Mouse (Mus musculus): Measurements from ENCODE around the gene Rnase9. TPM values are rescaled to one million over a fixed set of nuclear protein-coding genes. Genes with fewer than 3 reads are reported as not detected.
A peak's percentile ranks its signal among the peaks of the same experiment; 100 is the strongest.

The Rnase9 gene
- total RNA-seq, 1 experiment, result not detected

DNA sequence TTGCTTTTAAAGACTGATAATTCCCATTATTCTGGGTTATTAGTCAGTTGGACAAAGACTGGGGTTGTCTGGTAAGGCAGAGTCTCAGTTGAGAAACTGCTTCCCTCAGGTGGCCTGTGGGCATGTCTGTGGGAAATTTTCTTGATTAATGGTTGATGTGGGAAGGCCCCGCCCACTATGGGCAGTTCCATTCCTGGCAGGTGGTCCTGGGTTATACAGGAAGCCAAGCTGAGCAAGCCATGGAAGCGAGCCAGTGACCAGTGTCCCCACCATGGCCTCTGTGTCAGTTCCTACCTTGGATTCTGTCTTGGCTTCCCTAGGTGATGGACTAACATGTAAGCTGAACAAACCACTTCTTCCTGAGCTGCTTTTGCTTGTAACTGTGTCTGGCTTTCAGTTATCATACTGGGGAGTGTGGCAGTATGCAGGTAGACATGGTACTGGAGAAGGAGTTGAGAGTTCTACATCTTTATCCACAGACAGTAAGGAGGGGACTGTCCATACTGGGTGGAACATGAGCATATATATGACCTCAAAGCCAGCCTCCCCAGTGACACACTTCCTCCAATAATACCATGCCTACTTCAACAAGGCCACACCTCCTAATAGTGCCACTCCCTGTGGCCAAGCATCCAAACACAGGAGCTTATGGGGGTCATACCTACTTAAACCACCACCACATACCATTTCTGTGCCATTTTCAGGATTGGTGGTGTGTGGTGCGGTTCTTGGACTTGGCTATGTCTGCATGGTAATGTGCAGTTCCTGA is 14.1 kb downstream of the Rnase9 start:
- Histone ChIP-seq H3K4me1 (ENCODE audit: control insufficient read depth in 2 of 2, insufficient read depth in 2 of 2, low read length in 2 of 2, poor library complexity in 1 of 2) (no peaks in the 10 kb centered on the region), H3K36me3 (ENCODE audit: control insufficient read depth, insufficient read depth, low read length, poor library complexity, severe bottlenecking) (no peaks in the 10 kb centered on the region), H3K27ac (ENCODE audit: insufficient read depth, low read depth, low read length, poor library complexity, severe bottlenecking) (no peak overlapping the region), H3K9me3 (ENCODE audit: control insufficient read depth, insufficient read depth, low read depth, low read length) (no peaks in the 10 kb centered on the region), H3K4me3 (ENCODE audit: insufficient read depth in 1 of 2, low read depth in 1 of 2, low read length in 2 of 2, poor library complexity in 1 of 2, severe bottlenecking in 1 of 2) (no peak overlapping the region), H3K9ac (ENCODE audit: insufficient read depth, low read depth, low read length, poor library complexity, severe bottlenecking) (no peak overlapping the region)
- TF ChIP-seq CHD2 (IDR thresholded peaks at IDR 0.05; ENCODE audit: low read depth, low read length) (no peak), ZNF384 (IDR thresholded peaks at IDR 0.05; ENCODE audit: low read depth, low read length) (no peak), HCFC1 (IDR thresholded peaks at IDR 0.05; ENCODE audit: borderline replicate concordance, insufficient read depth, low read length) (no peak), MAFK (IDR thresholded peaks at IDR 0.05; ENCODE audit: insufficient read depth, low read depth, low read length) (no peak), ZC3H11A (IDR thresholded peaks at IDR 0.05; ENCODE audit: borderline replicate concordance, low read depth, low read length) (no peak)
- in situ Hi-C loops (cut with MboI; ENCODE audit: low sequenced_read_pairs in 2 of 2, unreplicated experiment in 2 of 2), result no loop called here
- DNase-seq (ENCODE audit: low read depth, low spot score), result no peak

DNA sequence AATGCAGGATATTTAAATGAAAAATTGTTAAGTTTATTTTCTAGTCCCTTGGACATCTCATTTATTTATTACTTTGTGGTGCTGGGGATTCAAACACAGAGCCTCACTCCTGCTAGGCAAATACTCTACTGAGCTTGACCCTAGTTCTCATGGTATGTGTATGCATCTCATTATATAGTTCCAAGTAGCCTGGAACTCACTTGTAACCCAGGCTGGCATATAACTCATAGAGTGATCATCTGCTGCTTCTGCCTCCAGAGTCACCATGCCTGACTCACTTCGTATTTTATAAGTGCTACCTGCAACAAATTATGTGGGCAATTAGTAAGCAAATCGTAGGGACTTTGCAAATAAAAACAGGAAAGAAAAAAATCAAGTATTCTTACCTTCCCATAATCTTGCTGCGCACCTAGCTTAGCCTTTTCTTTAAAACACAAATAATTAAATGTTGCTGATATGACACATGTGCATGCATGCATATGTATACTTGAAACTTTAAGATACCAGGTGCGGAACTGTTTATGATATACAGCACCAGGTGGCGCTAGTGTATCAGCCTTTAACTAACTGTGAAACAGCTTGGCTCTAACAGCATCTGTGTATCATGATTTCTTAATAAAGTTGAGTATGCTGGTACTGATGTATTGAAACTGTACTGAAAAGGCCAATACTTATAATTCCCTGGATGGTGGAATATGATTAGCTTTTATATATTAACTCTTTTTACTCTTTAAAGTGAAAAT is 15.1 kb downstream of the Rnase9 start:
- no peaks in the 10 kb centered on the region for H3K9me3 ChIP-seq (ENCODE audit: control insufficient read depth, insufficient read depth, low read depth, low read length)
- 0 out of 4 replicates have a peak, but pooled peaks cover 0 to 1% of the 10 kb centered on the region in 2 experiments for H3K4me1 ChIP-seq (ENCODE audit: control insufficient read depth in 2 of 2, insufficient read depth in 2 of 2, low read length in 2 of 2, poor library complexity in 1 of 2)
- no peak overlapping the region for H3K4me3 ChIP-seq (ENCODE audit: insufficient read depth in 1 of 2, low read depth in 1 of 2, low read length in 2 of 2, poor library complexity in 1 of 2, severe bottlenecking in 1 of 2)
- peak; percentile 64 for DNase-seq (ENCODE audit: low read depth, low spot score)
- TF ChIP-seq MAFK (IDR thresholded peaks at IDR 0.05; ENCODE audit: insufficient read depth, low read depth, low read length) (no peak), CHD2 (IDR thresholded peaks at IDR 0.05; ENCODE audit: low read depth, low read length) (no peak), ZC3H11A (IDR thresholded peaks at IDR 0.05; ENCODE audit: borderline replicate concordance, low read depth, low read length) (peak; percentile 74; the same call in 1 of the 2 replicates)
- H3K36me3 ChIP-seq (ENCODE audit: control insufficient read depth, insufficient read depth, low read length, poor library complexity, severe bottlenecking), result no peaks in the 10 kb centered on the region
- in situ Hi-C loops (cut with MboI; ENCODE audit: low sequenced_read_pairs in 2 of 2, unreplicated experiment in 2 of 2), result no loop called here
- H3K27ac ChIP-seq (ENCODE audit: insufficient read depth, low read depth, low read length, poor library complexity, severe bottlenecking), result no peak overlapping the region
- no peak overlapping the region for H3K9ac ChIP-seq (ENCODE audit: insufficient read depth, low read depth, low read length, poor library complexity, severe bottlenecking)

GRCm38 (mm10) chr14:51024820-51025219 is 16.8 kb downstream of the Rnase9 start:
- H3K9ac ChIP-seq (ENCODE audit: insufficient read depth, low read depth, low read length, poor library complexity, severe bottlenecking), result no peak overlapping the region
- 0 out of 4 replicates have a peak, but pooled peaks cover 0 to 2% of the 10 kb centered on the region in 2 experiments for H3K4me1 ChIP-seq (ENCODE audit: control insufficient read depth in 2 of 2, insufficient read depth in 2 of 2, low read length in 2 of 2, poor library complexity in 1 of 2)
- H3K27ac ChIP-seq (ENCODE audit: insufficient read depth, low read depth, low read length, poor library complexity, severe bottlenecking), result no peak overlapping the region
- H3K4me3 ChIP-seq (ENCODE audit: insufficient read depth in 1 of 2, low read depth in 1 of 2, low read length in 2 of 2, poor library complexity in 1 of 2, severe bottlenecking in 1 of 2), result no peak overlapping the region
- no peaks in the 10 kb centered on the region for H3K36me3 ChIP-seq (ENCODE audit: control insufficient read depth, insufficient read depth, low read length, poor library complexity, severe bottlenecking)
- no peaks in the 10 kb centered on the region for H3K9me3 ChIP-seq (ENCODE audit: control insufficient read depth, insufficient read depth, low read depth, low read length)
- in situ Hi-C loops (cut with MboI; ENCODE audit: low sequenced_read_pairs in 2 of 2, unreplicated experiment in 2 of 2), result no loop called here
- no peak for TF ChIP-seq ZC3H11A (IDR thresholded peaks at IDR 0.05; ENCODE audit: borderline replicate concordance, low read depth, low read length)
- TF ChIP-seq CHD2 (IDR thresholded peaks at IDR 0.05; ENCODE audit: low read depth, low read length), result no peak
- no peak for TF ChIP-seq ZNF384 (IDR thresholded peaks at IDR 0.05; ENCODE audit: low read depth, low read length)
- TF ChIP-seq MAFK (IDR thresholded peaks at IDR 0.05; ENCODE audit: insufficient read depth, low read depth, low read length), result no peak
- TF ChIP-seq HCFC1 (IDR thresholded peaks at IDR 0.05; ENCODE audit: borderline replicate concordance, insufficient read depth, low read length), result no peak
- no peak for DNase-seq (ENCODE audit: low read depth, low spot score)

- H3K27ac ChIP-seq (ENCODE audit: insufficient read depth, low read depth, low read length, poor library complexity, severe bottlenecking), result no peak overlapping the region
- no peak overlapping the region for H3K4me3 ChIP-seq (ENCODE audit: insufficient read depth in 1 of 2, low read depth in 1 of 2, low read length in 2 of 2, poor library complexity in 1 of 2, severe bottlenecking in 1 of 2)
- 0 out of 4 replicates have a peak, but pooled peaks cover 0 to 2% of the 10 kb centered on the region in 2 experiments for H3K4me1 ChIP-seq (ENCODE audit: control insufficient read depth in 2 of 2, insufficient read depth in 2 of 2, low read length in 2 of 2, poor library complexity in 1 of 2)
- no peak for TF ChIP-seq ZNF384 (IDR thresholded peaks at IDR 0.05; ENCODE audit: low read depth, low read length)
- no peak for TF ChIP-seq MAFK (IDR thresholded peaks at IDR 0.05; ENCODE audit: insufficient read depth, low read depth, low read length)
- no peak for TF ChIP-seq ZC3H11A (IDR thresholded peaks at IDR 0.05; ENCODE audit: borderline replicate concordance, low read depth, low read length)
- TF ChIP-seq CHD2 (IDR thresholded peaks at IDR 0.05; ENCODE audit: low read depth, low read length), result no peak
- no peak for TF ChIP-seq HCFC1 (IDR thresholded peaks at IDR 0.05; ENCODE audit: borderline replicate concordance, insufficient read depth, low read length)
- no peaks in the 10 kb centered on the region for H3K9me3 ChIP-seq (ENCODE audit: control insufficient read depth, insufficient read depth, low read depth, low read length)
- no peak overlapping the region for H3K9ac ChIP-seq (ENCODE audit: insufficient read depth, low read depth, low read length, poor library complexity, severe bottlenecking)
- in situ Hi-C loops (cut with MboI; ENCODE audit: low sequenced_read_pairs in 2 of 2, unreplicated experiment in 2 of 2), result no loop called here
- no peak for DNase-seq (ENCODE audit: low read depth, low spot score)
- H3K36me3 ChIP-seq (ENCODE audit: control insufficient read depth, insufficient read depth, low read length, poor library complexity, severe bottlenecking), result no peaks in the 10 kb centered on the region
These were observed 18.2 kb downstream of the Rnase9 start for GRCm38 (mm10) chr14:51023457-51023856.

Data from ES-E14 (cell line).